Mouse (Mus musculus) liver, embryonic 14.5 days (tissue): ENCODE data around the gene Cd300lf. TPM values are rescaled to one million over a fixed set of nuclear protein-coding genes. Genes with fewer than 3 reads are reported as not detected.

ENCODE experiments used
- ATAC-seq: fragments of 200-750 bp; cut with Nextera tagmentation; 2 replicates; pipeline ENCODE4 v1.8.0; 2017; ENCODE audit warnings: moderate number of reproducible peaks, mild to moderate bottlenecking, moderate library complexity; ENCODE audit not compliant: insufficient read depth
- DNase-seq, 3 experiments: peaks; one replicate each; pipeline ENCODE4 v3.0.0-alpha.2; 2012 to 2013; ENCODE audit warnings: low read depth in 3 of 3, low spot score in 3 of 3
- H3K27ac ChIP-seq: fragments of 300-500 bp; sonication (generic); 2 replicates; pipeline ENCODE4 v1.5.1; 2014; ENCODE audit warnings: moderate library complexity, mild to moderate bottlenecking, control low read depth, inconsistent platforms
- H3K27me3 ChIP-seq: fragments of 300-500 bp; sonication (generic); 2 replicates; pipeline ENCODE4 v1.6.1; 2014; ENCODE audit warnings: mild to moderate bottlenecking, low read length, moderate library complexity; ENCODE audit not compliant: control insufficient read depth, insufficient read depth
- H3K36me3 ChIP-seq: fragments of 300-500 bp; sonication (generic); replicated peaks from 2 replicates; pipeline ENCODE4 v1.6.1; 2014; ENCODE audit warnings: low read depth; ENCODE audit not compliant: control insufficient read depth, insufficient read depth
- H3K4me1 ChIP-seq, 2 experiments: fragments of 200-500 bp in 1 of 2; fragments of 300-500 bp in 1 of 2; sonication (generic) in 1 of 2; replicated peaks; 2 replicates each; pipeline ENCODE4 v1.6.1; 2012 to 2014; ENCODE audit warnings: antibody characterized with exemption in 1 of 2, inconsistent platforms in 1 of 2, low read length in 1 of 2; ENCODE audit not compliant: control insufficient read depth in 2 of 2, insufficient read depth in 2 of 2
- H3K4me2 ChIP-seq: fragments of 300-500 bp; sonication (generic); 2 replicates; pipeline ENCODE4 v1.6.1; 2014; ENCODE audit warnings: low read depth, mild to moderate bottlenecking, control low read depth, moderate library complexity
- H3K4me3 ChIP-seq, 2 experiments: fragments of 200-500 bp in 1 of 2; fragments of 300-500 bp in 1 of 2; sonication (generic) in 1 of 2; 2 replicates each; pipeline ENCODE4 v1.5.1; 2012 to 2014; ENCODE audit warnings: low read depth in 2 of 2, low read length in 2 of 2, mild to moderate bottlenecking in 2 of 2, control low read depth in 1 of 2, inconsistent platforms in 1 of 2, moderate library complexity in 1 of 2; ENCODE audit not compliant: insufficient read depth in 1 of 2
- H3K9ac ChIP-seq: fragments of 300-500 bp; sonication (generic); replicated peaks from 2 replicates; pipeline ENCODE4 v1.6.1; 2014; ENCODE audit warnings: mild to moderate bottlenecking, control low read depth, moderate library complexity
- H3K9me3 ChIP-seq: fragments of 300-500 bp; sonication (generic); 2 replicates; pipeline ENCODE4 v1.6.1; 2016; ENCODE audit warnings: low read length, mixed read lengths; ENCODE audit not compliant: control insufficient read depth
- CTCF ChIP-seq: IDR thresholded peaks from 2 replicates; pipeline ENCODE4 v1.5.1; 2016; ENCODE audit warnings: antibody characterized with exemption, low read depth, control low read depth
- EP300 ChIP-seq: IDR thresholded peaks from 2 replicates; pipeline ENCODE4 v1.6.1; 2016; ENCODE audit warnings: antibody characterized with exemption, low read depth
- WGBS: fragments of 180-500 bp; shearing (Covaris S2); extraction: QIAGEN DNeasy Blood & Tissue Kit; methylation state at CpG from one replicate; pipeline ENCODE4 v1.1.7; 2014; ENCODE audit not compliant: insufficient replicate concordance; 5-methylcytosine and 5-hydroxymethylcytosine counted together
- polyA plus RNA-seq, 2 experiments: library from polyadenylated mRNA; depleted of rRNA in 1 of 2; stranded (reverse) in 1 of 2; unstranded in 1 of 2; fragments of >200 nt; fragmentation: Nextera tagmentation in 1 of 2; extraction: Ambion mirVana in 1 of 2; gene quantifications; 2 replicates each; pipeline versions ENCODE4 v1.2.1 to v1.2.3; 2012 to 2014

The Cd300lf gene
- polyA plus RNA-seq, 2 experiments: 1.1 to 1.6 TPM

DNA sequence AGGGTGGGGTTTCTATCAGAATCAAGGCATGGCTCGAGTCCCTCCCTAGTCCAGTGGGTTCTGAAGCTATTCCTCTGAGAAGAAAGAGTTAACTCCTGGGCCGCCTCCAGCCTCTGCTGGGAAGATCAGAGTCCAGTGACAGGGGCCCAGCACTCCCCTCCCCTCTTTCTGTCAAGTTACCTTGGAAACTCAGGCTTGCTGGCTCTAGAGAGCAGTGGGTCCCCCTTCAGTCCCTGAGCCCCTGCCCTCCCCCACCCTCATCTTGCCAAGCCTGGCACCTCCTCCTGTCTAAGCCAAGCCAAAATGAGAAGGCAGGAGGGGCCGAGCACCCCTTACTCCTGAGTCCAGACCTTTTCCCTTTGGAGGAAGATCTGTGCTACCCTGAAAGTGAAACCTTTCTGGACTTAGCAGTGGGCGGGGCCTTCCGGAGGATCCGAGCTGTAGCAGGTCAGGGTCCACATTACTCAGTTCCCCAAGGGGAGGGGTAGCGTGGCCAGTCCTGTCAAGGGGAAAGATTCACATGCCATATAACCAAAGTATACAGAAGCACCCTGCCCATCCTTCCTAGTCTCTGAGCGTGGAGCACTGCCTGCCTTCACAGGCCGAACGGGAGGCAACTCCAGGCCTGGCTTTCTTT, 43.9 kb upstream of the Cd300lf start:
- Histone ChIP-seq H3K9me3 (no peaks in the 10 kb centered on the region), H3K36me3 (peaks cover 2% of the 10 kb centered on the region; the same call in 1 of the 2 replicates), H3K9ac (no peak overlapping the region), H3K27ac (no peak overlapping the region), H3K27me3 (no peaks in the 10 kb centered on the region), H3K4me1 (peaks cover 0 to 15% of the 10 kb centered on the region in 2 experiments; a peak in 2 of 4 replicates), H3K4me3 (no peak overlapping the region), H3K4me2 (no peak overlapping the region)
- TF ChIP-seq CTCF (no peak), EP300 (no peak)
- 64% methylated on average over 10 of the region's 10 CpGs for WGBS
- ATAC-seq (peak; percentile 58; the same call in 1 of the 2 replicates), DNase-seq (no peak)

GRCm38 (mm10) chr11:115176399-115177190, 42.8 kb upstream of the Cd300lf start:
- Histone ChIP-seq H3K36me3 (peaks cover 2% of the 10 kb centered on the region; the same call in 1 of the 2 replicates), H3K27ac (no peak overlapping the region), H3K27me3 (no peaks in the 10 kb centered on the region), H3K9me3 (no peaks in the 10 kb centered on the region), H3K4me3 (no peak overlapping the region), H3K4me2 (no peak overlapping the region), H3K4me1 (peaks cover 0 to 18% of the 10 kb centered on the region in 2 experiments; a peak in 2 of 4 replicates), H3K9ac (no peak overlapping the region)
- no peak for ATAC-seq
- 70% methylated on average over 24 of the region's 24 CpGs for WGBS
- DNase-seq: no peak
- TF ChIP-seq EP300 (no peak), CTCF (no peak)

- H3K36me3 ChIP-seq: no peaks in the 10 kb centered on the region
- TF ChIP-seq EP300 (no peak), CTCF (no peak)
- H3K4me2 ChIP-seq: no peak overlapping the region
- DNase-seq: no peak
- WGBS: 22% methylated on average over 16 of the region's 16 CpGs
- ATAC-seq: no peak
- no peak overlapping the region for H3K4me3 ChIP-seq
- H3K27ac ChIP-seq: no peak overlapping the region
- H3K4me1 ChIP-seq: peaks cover 0 to 18% of the 10 kb centered on the region in 2 experiments; a peak in 2 of 4 replicates
- no peaks in the 10 kb centered on the region for H3K9me3 ChIP-seq
- no peak overlapping the region for H3K9ac ChIP-seq
- no peaks in the 10 kb centered on the region for H3K27me3 ChIP-seq
These were observed 40.0 kb upstream of the Cd300lf start for GRCm38 (mm10) chr11:115173549-115174339.

DNA sequence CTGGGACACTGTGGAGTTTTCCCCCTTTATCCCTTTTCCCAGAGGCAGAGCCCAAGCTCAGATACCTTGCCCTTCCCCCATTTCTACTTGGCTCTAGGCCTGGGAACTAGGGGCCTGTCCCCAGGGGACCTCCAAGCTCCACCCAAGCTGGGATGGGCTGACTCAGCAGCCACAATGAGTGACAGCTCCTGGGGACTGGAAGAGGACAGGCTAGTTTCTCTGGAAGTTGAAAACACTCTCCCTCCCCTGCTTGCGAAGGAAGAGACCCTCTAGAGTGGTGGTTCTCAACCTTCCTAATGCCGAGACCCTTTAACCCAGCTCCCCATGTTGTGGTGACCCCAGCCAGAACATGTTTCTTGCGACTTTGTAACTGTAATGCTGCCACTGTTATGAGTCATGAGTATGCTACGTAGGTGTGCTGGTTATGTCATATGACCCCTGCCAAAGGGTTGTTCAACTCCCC, 39.1 kb upstream of the Cd300lf start:
- no peak for TF ChIP-seq EP300
- no peak for TF ChIP-seq CTCF
- Histone ChIP-seq H3K27me3 (no peaks in the 10 kb centered on the region), H3K27ac (no peak overlapping the region), H3K4me3 (no peak overlapping the region), H3K9ac (no peak overlapping the region), H3K4me2 (no peak overlapping the region), H3K9me3 (no peaks in the 10 kb centered on the region), H3K36me3 (no peaks in the 10 kb centered on the region), H3K4me1 (peaks cover 0 to 13% of the 10 kb centered on the region in 2 experiments; a peak in 2 of 4 replicates)
- 21% methylated on average over 4 of the region's 4 CpGs for WGBS
- no peak for DNase-seq
- ATAC-seq: 0 out of 2 replicates have a peak, but pooled peaks have one; percentile 16
